Comparison of ENCODE assay signal across 8 mouse cellular contexts in genomic region chr1:126925150-126926035, GRCm38 (mm10).
DNase-seq lines count a peak whose midpoint lies in the region; ATAC-seq lines count a peak whose summit lies in the region.

No protein-coding gene starts in this region.

- H3K4me1 ChIP-seq in neural tube, embryonic 12.5 days: peaks cover 14% of the 10 kb centered on the region; the same call in 1 of the 2 replicates
- peaks cover 26% of the 10 kb centered on the region for H3K4me1 ChIP-seq in forebrain, embryonic 16.5 days (replicated peaks; ENCODE audit: control insufficient read depth, insufficient read depth, low read length)

- 73% methylated on average over 12 of the region's 12 CpGs for WGBS in neural tube, embryonic 12.5 days
- WGBS in forebrain, embryonic 16.5 days: 39% methylated on average over 12 of the region's 12 CpGs

- no peak overlapping the region for H3K4me2 ChIP-seq in neural tube, embryonic 12.5 days (replicated peaks)
- H3K4me2 ChIP-seq in forebrain, embryonic 16.5 days (ENCODE audit: low read length): 0 out of 2 replicates have a peak overlapping the region, but pooled peaks have one; percentile 2

- no peaks in the 10 kb centered on the region for H3K9me3 ChIP-seq in neural tube, embryonic 12.5 days
- H3K9me3 ChIP-seq in forebrain, embryonic 16.5 days (ENCODE audit: control insufficient read depth, low read length): no peaks in the 10 kb centered on the region

- no peak overlapping the region for H3K9ac ChIP-seq in neural tube, embryonic 12.5 days
- H3K9ac ChIP-seq in forebrain, embryonic 16.5 days (replicated peaks; ENCODE audit: low read depth, low read length): no peak overlapping the region

- H3K4me3 ChIP-seq in neural tube, embryonic 12.5 days: no peak overlapping the region
- no peak overlapping the region for H3K4me3 ChIP-seq in forebrain, embryonic 16.5 days (replicated peaks; ENCODE audit: low read length)

- no peak overlapping the region for H3K27ac ChIP-seq in neural tube, embryonic 12.5 days
- no peak overlapping the region for H3K27ac ChIP-seq in forebrain, embryonic 16.5 days (ENCODE audit: low read length)

- no peak for DNase-seq in neural tube, embryonic 10.5 days (ENCODE audit: extremely low spot score, low spot score)
- DNase-seq in heart, postnatal 36 days: peak; percentile 73 to 75
- peak; percentile 65 to 77 for DNase-seq in left cerebral cortex, postnatal 10 days (ENCODE audit: extremely low spot score in 1 of 2, low spot score in 2 of 2)
- DNase-seq in ovary, postnatal 10 days (ENCODE audit: low spot score): peak; percentile 36
- no peak for DNase-seq in thymus, adult 18-20 months
- no peak for DNase-seq in yolk sac, embryonic 10.5 days (ENCODE audit: low spot score)

- intact Hi-C loops in heart, postnatal 36 days (cut with DNase I): loop anchor here (5.0 kb wide), 3 partner anchors 67 to 188 kb away; partner anchors contain the start of gene Nckap5
- intact Hi-C loops in left cerebral cortex, postnatal 10 days (cut with DNase I): no loop called here

- H3K36me3 ChIP-seq in neural tube, embryonic 12.5 days: no peaks in the 10 kb centered on the region
- no peaks in the 10 kb centered on the region for H3K36me3 ChIP-seq in forebrain, embryonic 16.5 days (ENCODE audit: control insufficient read depth, insufficient read depth)

- H3K27me3 ChIP-seq in neural tube, embryonic 12.5 days (replicated peaks): no peaks in the 10 kb centered on the region
- no peaks in the 10 kb centered on the region for H3K27me3 ChIP-seq in forebrain, embryonic 16.5 days (replicated peaks; ENCODE audit: control insufficient read depth, insufficient read depth, low read length)

- peak; percentile 37; the same call in 1 of the 2 replicates for ATAC-seq in neural tube, embryonic 12.5 days (ENCODE audit: low FRiP score, low read depth)
- peak; percentile 91 for ATAC-seq in forebrain, embryonic 16.5 days

Comparison
In these comparisons a context has a peak if more than half of its experiments do, and no peak if none do; other contexts are left out.
1. DNase-seq: peak in heart, postnatal 36 days (2 of 2), left cerebral cortex, postnatal 10 days (2 of 2) and ovary, postnatal 10 days (single experiment); none in neural tube, embryonic 10.5 days (single experiment), thymus, adult 18-20 months (0 of 2) and yolk sac, embryonic 10.5 days (single experiment).